Mouse (Mus musculus): ENCODE data around the gene Prl5a1.

The Prl5a1 gene

GRCm38 (mm10) chr13:28142184-28142583 is at the start of gene Prl5a1:
Prl5a1 (plus strand) TSS chr13:28142484.
- DNase-seq (ENCODE audit: low spot score), result no peak

- no peak for DNase-seq (ENCODE audit: low spot score)
These were observed 46.1 kb upstream of the Prl5a1 start for GRCm38 (mm10) chr13:28096161-28096560.

GRCm38 (mm10) chr13:28108536-28108935 is 33.7 kb upstream of the Prl5a1 start:
- DNase-seq (ENCODE audit: low spot score), result no peak

GRCm38 (mm10) chr13:28132781-28133180 is 9.5 kb upstream of the Prl5a1 start:
- no peak for DNase-seq (ENCODE audit: low spot score)

- no peak for DNase-seq (ENCODE audit: low spot score)
These were observed 6.5 kb upstream of the Prl5a1 start for GRCm38 (mm10) chr13:28135790-28136189.

Data from urinary bladder, postnatal 25 days (tissue).